Mouse (Mus musculus) adrenal gland, adult (tissue): Measurements from ENCODE around the gene Snx29.
A peak's percentile ranks its signal among the peaks of the same experiment; 100 is the strongest.

Source experiments
- DNase-seq, 2 experiments: peaks; one replicate each; pipeline ENCODE4 v3.0.0; 2022 to 2023; ENCODE audit warnings: low spot score in 1 of 2; ENCODE audit not compliant: inconsistent age in 2 of 2

Gene Snx29

GRCm38 (mm10) chr16:11756598-11757245 is 434.0 kb downstream of the Snx29 start:
- DNase-seq, result no peak

- no peak for DNase-seq
These were observed 434.8 kb downstream of the Snx29 start for GRCm38 (mm10) chr16:11757471-11757870.

GRCm38 (mm10) chr16:11757951-11758350 is 435.2 kb downstream of the Snx29 start:
- no peak for DNase-seq

- no peak for DNase-seq
These were observed 449.6 kb downstream of the Snx29 start for GRCm38 (mm10) chr16:11772318-11772717.

- DNase-seq, result no peak
These were observed 451.6 kb downstream of the Snx29 start for GRCm38 (mm10) chr16:11774321-11774720.

GRCm38 (mm10) chr16:11776528-11776927 is 453.8 kb downstream of the Snx29 start:
- no peak for DNase-seq

GRCm38 (mm10) chr16:11778191-11778590 is 455.5 kb downstream of the Snx29 start:
- no peak for DNase-seq

GRCm38 (mm10) chr16:11778715-11779460 is 456.2 kb downstream of the Snx29 start:
- no peak for DNase-seq

- DNase-seq, result peak; percentile 57 to 74
These were observed 459.4 kb downstream of the Snx29 start for GRCm38 (mm10) chr16:11782082-11782481.

- no peak for DNase-seq
These were observed 460.6 kb downstream of the Snx29 start for GRCm38 (mm10) chr16:11783337-11783736.

GRCm38 (mm10) chr16:11784354-11784753 is 461.6 kb downstream of the Snx29 start:
- DNase-seq, result no peak

- no peak for DNase-seq
These were observed 463.1 kb downstream of the Snx29 start for GRCm38 (mm10) chr16:11785806-11786205.

- DNase-seq, result no peak
These were observed 467.8 kb downstream of the Snx29 start for GRCm38 (mm10) chr16:11790476-11790875.

GRCm38 (mm10) chr16:11793391-11793790 is 470.7 kb downstream of the Snx29 start:
- no peak for DNase-seq

- no peak for DNase-seq
These were observed 471.9 kb downstream of the Snx29 start for GRCm38 (mm10) chr16:11794628-11795027.

GRCm38 (mm10) chr16:11795758-11796460 is 473.2 kb downstream of the Snx29 start:
- DNase-seq, result no peak

- peak; percentile 64 to 90 for DNase-seq
These were observed 479.3 kb downstream of the Snx29 start for GRCm38 (mm10) chr16:11801960-11802539.
